Mouse (Mus musculus): Measurements from ENCODE around the gene Olfr58.
"Not testable (repeated sequence)": the region's sequence is repeated elsewhere in the genome, so short reads cannot be mapped to it uniquely, and the experiment has no call there.

Gene Olfr58

GRCm38 (mm10) chr9:19779983-19780382 lies at the start of gene Olfr58:
Gene Olfr58 (plus strand): TSS chr9:19780283.
- DNase-seq: no peak

- DNase-seq: no peak
Measured at GRCm38 (mm10) chr9:19769136-19769535, 10.9 kb upstream of the Olfr58 start.

GRCm38 (mm10) chr9:19769701-19770100 lies 10.4 kb upstream of the Olfr58 start:
- DNase-seq: no peak

- DNase-seq: no peak
Measured at GRCm38 (mm10) chr9:19803000-19803399, 22.9 kb downstream of the Olfr58 start.

- not testable (repeated sequence) for DNase-seq
Measured at GRCm38 (mm10) chr9:19804606-19805005, 24.5 kb downstream of the Olfr58 start, which contains the start of gene Olfr859. Gene Olfr859 (plus strand): TSS chr9:19804906.

All from liver (tissue).